In the genomic region with DNA sequence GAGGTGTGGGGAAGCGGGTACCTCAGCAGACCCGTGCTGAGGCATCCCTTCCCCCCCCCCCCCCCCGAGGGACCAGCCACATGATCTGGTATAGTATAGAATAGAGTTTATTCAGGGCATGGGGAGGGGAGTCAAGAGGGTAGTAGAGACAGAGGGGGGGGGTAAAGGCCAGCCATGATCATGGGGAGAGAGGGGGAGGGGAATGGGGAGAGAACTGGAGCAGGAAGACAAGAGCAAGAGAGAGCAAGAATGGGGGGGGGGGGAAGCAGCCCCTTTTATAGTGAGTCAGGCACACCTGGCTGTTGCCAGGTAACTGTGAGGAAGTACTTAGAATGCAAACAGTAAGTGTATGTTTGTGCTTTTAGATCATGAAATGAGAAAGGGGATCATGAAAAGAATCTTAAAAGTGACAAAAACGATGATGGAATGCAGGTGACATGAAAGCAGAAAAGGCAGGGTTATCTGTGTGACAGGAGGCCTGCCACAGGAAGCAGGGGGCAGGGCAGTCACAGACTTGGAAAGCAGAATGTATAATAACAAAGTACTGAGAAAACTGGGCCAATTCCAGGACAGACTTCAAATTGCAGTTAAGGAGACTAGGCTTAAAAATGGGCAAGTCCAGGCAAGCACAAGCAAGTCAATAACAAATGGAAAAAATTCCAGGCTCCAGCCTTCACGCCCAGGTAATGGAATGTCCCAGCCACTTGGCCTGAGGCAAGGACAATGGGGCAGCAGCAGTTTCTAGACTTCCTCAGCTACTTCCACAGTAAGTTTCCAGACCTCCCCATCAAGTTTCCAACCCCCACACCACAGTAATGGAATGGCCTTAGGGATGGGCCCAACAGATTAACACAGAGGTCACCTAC, we compare ENCODE assay signal across 11 mouse cellular contexts. TPM values are rescaled to one million over a fixed set of nuclear protein-coding genes. Genes with fewer than 3 reads are reported as not detected.
DNase-seq lines count a peak whose midpoint lies in the region; ATAC-seq lines count a peak whose summit lies in the region.
"Had no signal": no experiment of that assay in that cellular context is flagged by ENCODE, and none has a peak within 500 bp of the region (broad histone marks: within the 10 kb centered on the region; RNA-seq: fewer than 3 reads in every experiment).

No protein-coding gene starts in this region.

- H3K4me3 ChIP-seq in embryonic facial prominence, embryonic 10.5 days: no peak overlapping the region

- no peak overlapping the region for H3K27ac ChIP-seq in embryonic facial prominence, embryonic 10.5 days (replicated peaks)

- 46% methylated on average over 5 of the region's 5 CpGs for WGBS in embryonic facial prominence, embryonic 10.5 days

- no peaks in the 10 kb centered on the region for H3K27me3 ChIP-seq in embryonic facial prominence, embryonic 10.5 days (replicated peaks; ENCODE audit: low read depth, poor library complexity, severe bottlenecking)

- ATAC-seq in inflammation-experienced regulatory T-cells, adult 6 months: no peak
- ATAC-seq in erythroid progenitor cell, adult 5-6 weeks (replicated peaks; ENCODE audit: low FRiP score, poor library complexity, severe bottlenecking): no peak

- no peaks in the 10 kb centered on the region for H3K36me3 ChIP-seq in embryonic facial prominence, embryonic 10.5 days (replicated peaks)

- peak; percentile 0 for DNase-seq in cerebellum, adult 9-11 months
- no peak for DNase-seq in cerebellum, adult 11-12 months
- peak; percentile 37 for DNase-seq in embryonic facial prominence, embryonic 10.5 days (ENCODE audit: low spot score)
- peak; percentile 70 to 90 for DNase-seq in kidney, adult 8-10 months
- DNase-seq in lung, postnatal 4 days: peak; percentile 58 to 77
- DNase-seq in left cerebral cortex, adult 11 months (ENCODE audit: low spot score): no peak
- DNase-seq: cerebellum, adult 9-10 months had no signal

- H3K4me1 ChIP-seq in embryonic facial prominence, embryonic 10.5 days: peaks cover 7% of the 10 kb centered on the region; the same call in 1 of the 2 replicates

- no peaks in the 10 kb centered on the region for H3K9me3 ChIP-seq in embryonic facial prominence, embryonic 10.5 days

RNA-seq across cellular contexts. Expression of a gene that starts 2.1 kb away (rescaled TPM):
- 0.29 TPM in 1 of 2 replicates, not detected in the other for polyA plus RNA-seq in embryonic facial prominence, embryonic 10.5 days (2016; fragmentation: Nextera tagmentation; extraction: Ambion mirVana)
- polyA plus RNA-seq in inflammation-experienced regulatory T-cells, adult 6 months (2017; shearing (Covaris generic)): not detected
- total RNA-seq in erythroid progenitor cell, adult 5-6 weeks (2015; ENCODE audit: low replicate concordance): 46.9 and 57.8 TPM in 2 replicates
- total RNA-seq in erythroid progenitor cell, adult 5-6 weeks (2017; ENCODE audit: low replicate concordance): 2.7 and 10.8 TPM in 2 replicates
- total RNA-seq: left cerebral cortex, adult 8-10 months had no signal
- polyA plus RNA-seq: neural tube, embryonic 14.5 days had no signal

RNA-seq across cellular contexts. Expression of a gene that starts 4.6 kb away (rescaled TPM):
- 71.7 and 78.5 TPM in 2 replicates for polyA plus RNA-seq in embryonic facial prominence, embryonic 10.5 days (2016; fragmentation: Nextera tagmentation; extraction: Ambion mirVana)
- 10 to 100 TPM; 38.9 to 76.8 (median 55.8) TPM for polyA plus RNA-seq in inflammation-experienced regulatory T-cells, adult 6 months (2017; shearing (Covaris generic))
- 18.0 and 33.5 TPM in 2 replicates for total RNA-seq in erythroid progenitor cell, adult 5-6 weeks (2015; ENCODE audit: low replicate concordance)
- total RNA-seq in erythroid progenitor cell, adult 5-6 weeks (2017; ENCODE audit: low replicate concordance): 11.9 and 24.3 TPM in 2 replicates

RNA-seq across cellular contexts. Expression of a gene that starts 4.7 kb away (rescaled TPM):
- 1.4 and 2.7 TPM in 2 replicates for polyA plus RNA-seq in embryonic facial prominence, embryonic 10.5 days (2016; fragmentation: Nextera tagmentation; extraction: Ambion mirVana)
- 1 to 10 TPM in 2 of 3 experiments, not detected in 1; 1.2 to 1.4 TPM for polyA plus RNA-seq in inflammation-experienced regulatory T-cells, adult 6 months (2017; shearing (Covaris generic))
- 19.1 and 29.8 TPM in 2 replicates for total RNA-seq in erythroid progenitor cell, adult 5-6 weeks (2015; ENCODE audit: low replicate concordance)
- 8.5 and 11.7 TPM in 2 replicates for total RNA-seq in erythroid progenitor cell, adult 5-6 weeks (2017; ENCODE audit: low replicate concordance)
- total RNA-seq: left cerebral cortex, adult 8-10 months had no signal
- polyA plus RNA-seq: neural tube, embryonic 14.5 days had no signal

RNA-seq across cellular contexts. Expression of a gene that starts 30.3 kb away (rescaled TPM):
- 33.8 and 35.7 TPM in 2 replicates for polyA plus RNA-seq in embryonic facial prominence, embryonic 10.5 days (2016; fragmentation: Nextera tagmentation; extraction: Ambion mirVana)
- polyA plus RNA-seq in inflammation-experienced regulatory T-cells, adult 6 months (2017; shearing (Covaris generic)): 10 to 100 TPM; 11.1 to 13.0 (median 11.7) TPM
- 1.7 and 1.8 TPM in 2 replicates for total RNA-seq in erythroid progenitor cell, adult 5-6 weeks (2015; ENCODE audit: low replicate concordance)
- 0.30 and 2.7 TPM in 2 replicates for total RNA-seq in erythroid progenitor cell, adult 5-6 weeks (2017; ENCODE audit: low replicate concordance)

RNA-seq across cellular contexts. Expression of a gene that starts 36.7 kb away (rescaled TPM):
- 0.50 and 0.67 TPM in 2 replicates for polyA plus RNA-seq in embryonic facial prominence, embryonic 10.5 days (2016; fragmentation: Nextera tagmentation; extraction: Ambion mirVana)
- not detected for polyA plus RNA-seq in inflammation-experienced regulatory T-cells, adult 6 months (2017; shearing (Covaris generic))
- total RNA-seq in erythroid progenitor cell, adult 5-6 weeks (2015; ENCODE audit: low replicate concordance): not detected in 2 replicates
- total RNA-seq in erythroid progenitor cell, adult 5-6 weeks (2017; ENCODE audit: low replicate concordance): 3.6 TPM in 1 of 2 replicates, not detected in the other

Comparison
In these comparisons a context has a peak if more than half of its experiments do, and no peak if none do; other contexts are left out.
1. DNase-seq: peak in cerebellum, adult 9-11 months (single experiment), embryonic facial prominence, embryonic 10.5 days (single experiment), kidney, adult 8-10 months (2 of 2) and lung, postnatal 4 days (2 of 2); none in cerebellum, adult 11-12 months (single experiment) and left cerebral cortex, adult 11 months (single experiment).